Mouse (Mus musculus) natural killer cell, adult 2 months (primary cell): ENCODE data around the gene Tnip2.

Experiments
- DNase-seq, 2 experiments: peaks; one replicate each; pipeline ENCODE4 v3.0.0; 2022; ENCODE audit warnings: low spot score in 2 of 2

Tnip2 gene

GRCm38 (mm10) chr5:34523958-34524485 lies 10.2 kb upstream of the Tnip2 start:
- DNase-seq, result peak in 1 of 2 experiments; percentile 37

DNA sequence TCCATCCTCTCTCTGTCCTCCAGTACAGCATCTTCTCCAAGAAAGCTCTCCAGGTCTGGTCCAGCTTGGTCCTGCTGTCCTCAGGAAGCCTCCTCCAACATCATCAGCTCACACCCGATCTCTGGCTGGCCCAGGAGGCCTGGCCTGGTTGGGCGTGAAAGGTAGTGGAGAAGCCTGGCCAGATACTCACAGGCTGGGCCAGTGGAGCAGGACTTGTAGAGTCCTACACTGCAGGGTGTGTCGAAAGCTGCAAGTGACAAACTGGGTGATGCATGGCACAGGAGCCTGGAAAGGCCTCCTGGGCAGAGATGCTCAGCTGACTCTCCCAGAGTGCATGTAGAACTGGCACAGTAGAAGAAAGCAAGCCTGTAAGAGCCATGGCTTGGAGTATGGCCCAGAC lies 7.5 kb upstream of the Tnip2 start:
- DNase-seq, result no peak

DNA sequence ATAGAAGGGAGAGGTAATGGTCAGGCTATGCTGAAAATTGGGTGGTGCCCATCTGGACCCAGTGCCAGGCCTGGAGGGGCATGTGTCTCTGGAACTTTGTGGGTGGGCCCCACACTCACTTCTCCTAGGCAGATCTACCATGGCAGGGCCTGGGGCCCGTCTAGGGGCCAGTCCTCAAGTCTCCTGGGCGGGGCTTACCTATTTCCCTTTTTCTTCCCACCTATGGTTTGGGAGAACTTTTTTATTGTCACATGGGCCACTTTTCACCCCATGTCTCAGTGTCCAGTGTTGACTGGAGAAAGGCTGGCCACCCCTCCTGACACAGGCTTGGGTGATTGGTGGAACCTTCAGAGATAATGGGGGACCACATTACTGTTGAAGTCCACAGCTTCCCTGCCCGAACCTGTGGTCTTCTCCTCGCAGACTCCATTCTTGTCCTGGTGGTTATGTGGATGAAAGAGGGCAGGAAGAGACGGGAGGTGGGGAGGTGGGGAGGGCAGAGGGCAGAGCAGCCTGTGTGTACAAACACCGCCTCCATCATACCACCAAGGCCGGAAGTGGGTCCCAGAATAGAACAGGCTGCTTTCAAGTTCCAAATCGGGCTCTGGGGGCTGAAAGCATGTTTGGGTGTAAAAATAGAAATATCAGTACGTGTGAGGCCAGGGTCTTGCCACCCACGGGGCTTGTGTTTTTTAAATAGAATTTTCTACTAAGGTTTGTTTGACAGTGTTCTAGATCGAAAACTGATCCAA lies 6.8 kb upstream of the Tnip2 start:
- DNase-seq, result peak; percentile 51 to 63

DNA sequence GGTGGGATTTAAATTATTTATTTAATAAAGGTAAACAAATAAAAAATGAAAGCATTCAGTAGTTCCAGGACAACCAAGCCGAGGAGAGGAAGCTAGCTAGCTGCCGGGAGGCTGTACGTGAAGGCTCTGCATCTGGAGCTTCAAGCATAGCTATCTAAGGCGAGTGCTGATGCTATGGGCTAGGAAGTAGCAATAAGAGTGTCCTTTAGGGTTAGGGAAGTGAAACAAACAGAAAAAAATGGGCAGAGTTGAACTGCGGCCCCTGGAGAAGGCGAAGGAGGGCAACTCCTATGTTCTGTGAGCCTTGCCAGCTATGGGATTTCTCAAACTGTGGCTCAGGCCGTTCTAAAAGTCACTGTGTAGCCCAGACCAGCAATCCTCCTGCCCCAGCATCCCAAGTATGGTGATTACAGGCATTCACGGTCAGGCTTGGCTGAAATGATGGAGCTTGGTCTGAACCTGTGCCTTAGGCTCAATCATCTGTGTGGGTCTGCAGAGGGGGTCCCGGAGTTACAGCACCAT lies 5.7 kb upstream of the Tnip2 start:
- no peak for DNase-seq

DNA sequence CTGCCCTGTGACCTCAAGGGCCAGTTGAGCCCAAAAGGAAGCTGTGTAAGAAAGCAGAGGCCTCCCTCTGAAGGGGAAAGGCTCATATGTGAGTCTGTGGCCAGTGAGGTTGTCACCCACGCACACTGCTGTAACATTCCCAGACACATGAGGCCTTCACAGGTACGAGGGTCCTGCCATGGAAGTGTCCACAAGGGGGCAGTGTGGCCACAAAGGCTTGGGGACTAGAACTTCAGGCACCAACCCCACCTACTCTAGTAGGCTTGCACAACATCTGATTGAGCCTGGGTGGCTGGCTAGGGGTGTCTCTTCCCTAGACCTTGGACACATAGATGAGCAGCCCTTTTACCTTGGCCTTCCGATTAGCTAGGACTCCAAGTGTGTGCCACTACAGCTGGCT lies 4.1 kb upstream of the Tnip2 start:
- peak; percentile 82 to 86 for DNase-seq

DNA sequence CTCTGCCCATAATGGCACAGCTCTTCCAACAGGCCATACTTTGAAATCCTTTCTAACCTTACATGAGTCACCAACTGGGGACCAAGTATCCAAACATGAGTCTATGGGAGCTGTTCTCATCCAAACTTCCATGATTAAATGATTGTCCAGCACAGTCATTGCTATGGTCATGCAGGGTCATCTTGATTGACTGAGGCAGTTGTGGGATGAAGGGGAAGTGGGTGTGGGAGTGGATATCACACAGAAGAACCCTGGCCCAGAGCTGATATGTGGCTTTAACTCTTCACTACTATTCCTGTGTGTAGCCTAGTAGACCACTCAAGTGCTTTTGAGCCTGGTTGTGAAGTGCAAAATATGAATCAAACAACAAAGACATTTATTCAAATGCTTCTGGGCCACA lies 1.3 kb upstream of the Tnip2 start:
- DNase-seq, result no peak

DNA sequence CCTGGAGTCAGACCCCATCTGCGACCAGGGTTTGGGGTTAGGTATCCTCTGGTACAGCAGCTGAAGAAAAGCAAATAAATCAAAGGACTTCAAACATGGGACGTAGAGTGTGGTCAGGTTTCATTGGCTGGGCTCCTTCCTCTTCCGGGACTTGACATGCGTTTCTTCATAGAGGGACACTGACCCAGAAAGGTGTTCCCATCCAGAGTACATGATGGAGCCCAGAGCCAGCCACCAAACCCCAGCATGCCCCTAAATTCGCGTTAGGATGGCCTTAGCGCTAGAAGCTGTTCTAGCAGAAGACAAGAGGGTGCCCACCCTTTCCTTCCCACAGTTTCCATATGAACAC lies 401 bp upstream of the Tnip2 start:
- no peak for DNase-seq

- DNase-seq, result no peak
Observed at GRCm38 (mm10) chr5:34512486-34512885, 1.3 kb downstream of the Tnip2 start.

GRCm38 (mm10) chr5:34502821-34503220 lies 11.0 kb downstream of the Tnip2 start:
- no peak for DNase-seq

GRCm38 (mm10) chr5:34502411-34502810 lies 11.4 kb downstream of the Tnip2 start:
- DNase-seq, result no peak

DNA sequence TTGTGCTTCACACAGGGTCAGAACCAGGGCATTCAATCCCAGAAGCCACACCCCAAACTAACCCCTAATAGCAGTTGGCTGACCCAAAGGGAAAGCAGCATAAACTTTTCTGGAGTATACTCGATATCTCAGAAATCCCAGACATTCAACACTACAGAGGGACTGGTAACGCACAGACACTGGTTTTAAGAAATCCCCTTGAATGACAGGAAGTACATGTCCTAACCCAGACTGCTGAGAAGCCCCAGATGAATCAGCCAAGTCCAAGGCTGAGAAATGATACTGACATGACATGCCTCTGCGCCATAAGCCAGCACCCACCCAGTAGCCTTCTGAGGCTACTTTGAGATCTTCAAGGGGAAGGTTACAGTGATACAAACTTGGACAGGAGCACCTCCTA lies 12.2 kb downstream of the Tnip2 start:
- no peak for DNase-seq

DNA sequence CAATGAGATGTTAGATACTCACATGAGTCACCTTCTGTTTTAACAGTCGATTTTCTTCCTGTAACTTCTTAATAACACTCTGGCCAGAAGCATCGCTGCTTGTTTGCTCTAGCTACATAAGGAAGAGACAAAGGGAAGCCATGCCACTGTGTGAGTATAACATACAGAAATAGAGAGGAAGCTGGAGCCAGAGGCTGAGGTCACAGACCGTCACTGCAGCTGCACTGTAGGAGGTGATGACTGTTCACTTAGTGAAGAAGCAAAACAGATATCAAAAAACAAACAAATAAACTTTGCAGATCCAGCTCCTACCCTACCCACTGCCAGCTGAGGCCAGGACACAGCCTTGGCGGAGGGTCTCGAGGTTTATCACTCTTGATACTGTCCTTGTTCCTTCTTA lies 12.9 kb downstream of the Tnip2 start:
- DNase-seq, result no peak

DNA sequence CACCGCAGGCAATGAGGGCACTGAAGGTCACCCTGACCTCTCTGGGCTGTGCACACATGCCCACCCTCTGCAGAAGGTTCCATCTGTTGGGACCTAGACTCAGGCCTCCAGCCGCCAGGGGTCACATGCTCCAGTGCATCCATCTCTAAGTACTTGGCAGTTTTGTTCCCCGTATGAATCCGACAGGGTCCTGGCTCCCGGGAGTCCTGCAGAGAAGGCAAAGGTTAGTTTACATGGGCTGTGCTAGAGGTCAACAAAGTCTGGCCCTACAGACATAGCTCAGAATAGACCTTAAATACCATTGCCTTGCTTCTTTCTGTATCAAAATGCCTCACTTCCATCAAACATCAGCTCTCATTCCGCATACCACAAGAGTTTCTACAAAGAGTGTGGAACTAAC lies 17.0 kb downstream of the Tnip2 start:
- DNase-seq, result no peak

GRCm38 (mm10) chr5:34489418-34489787 lies 24.4 kb downstream of the Tnip2 start:
- DNase-seq, result no peak

GRCm38 (mm10) chr5:34488741-34489417 lies 24.9 kb downstream of the Tnip2 start:
- no peak for DNase-seq

GRCm38 (mm10) chr5:34487320-34488090 lies 26.3 kb downstream of the Tnip2 start:
- no peak for DNase-seq

DNA sequence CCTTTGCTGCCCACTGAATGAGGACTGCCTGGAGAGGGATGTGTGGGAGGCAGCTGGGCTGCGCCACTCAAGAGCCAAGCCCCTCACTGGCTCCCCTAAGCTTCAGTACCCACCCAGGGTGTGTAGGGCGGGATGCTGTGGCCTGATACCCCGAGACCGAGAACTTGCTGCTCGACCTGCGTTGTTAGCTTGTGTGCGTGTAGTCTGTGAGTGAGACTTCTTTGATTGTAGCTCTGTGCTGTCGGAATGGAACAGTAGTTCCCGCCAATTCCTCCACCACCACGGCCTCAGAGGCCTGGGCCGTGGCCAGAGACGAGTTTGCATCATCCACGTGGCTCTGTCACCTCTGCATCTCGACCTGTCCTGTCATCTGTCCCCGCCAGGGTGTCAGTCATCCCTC lies 28.1 kb downstream of the Tnip2 start:
- DNase-seq, result no peak

DNA sequence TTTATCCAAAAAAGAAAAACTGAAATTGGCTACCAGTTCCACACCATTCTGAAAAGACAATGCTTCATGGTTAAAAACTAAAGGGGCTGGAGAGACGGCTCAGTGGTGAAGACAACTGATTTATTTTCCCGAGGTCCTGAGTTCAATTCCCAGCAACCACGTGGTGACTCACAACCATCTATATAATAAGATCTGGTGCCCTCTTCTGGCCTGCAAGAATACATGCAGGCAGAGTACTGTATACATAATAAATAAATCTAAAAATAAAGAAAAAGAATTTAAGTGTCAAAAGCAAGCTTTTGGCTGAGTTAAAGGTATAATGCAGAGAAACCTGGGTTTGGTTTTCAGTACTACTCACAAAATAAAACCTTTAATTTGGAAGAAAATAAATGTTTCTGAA lies 32.9 kb downstream of the Tnip2 start:
- DNase-seq, result no peak

DNA sequence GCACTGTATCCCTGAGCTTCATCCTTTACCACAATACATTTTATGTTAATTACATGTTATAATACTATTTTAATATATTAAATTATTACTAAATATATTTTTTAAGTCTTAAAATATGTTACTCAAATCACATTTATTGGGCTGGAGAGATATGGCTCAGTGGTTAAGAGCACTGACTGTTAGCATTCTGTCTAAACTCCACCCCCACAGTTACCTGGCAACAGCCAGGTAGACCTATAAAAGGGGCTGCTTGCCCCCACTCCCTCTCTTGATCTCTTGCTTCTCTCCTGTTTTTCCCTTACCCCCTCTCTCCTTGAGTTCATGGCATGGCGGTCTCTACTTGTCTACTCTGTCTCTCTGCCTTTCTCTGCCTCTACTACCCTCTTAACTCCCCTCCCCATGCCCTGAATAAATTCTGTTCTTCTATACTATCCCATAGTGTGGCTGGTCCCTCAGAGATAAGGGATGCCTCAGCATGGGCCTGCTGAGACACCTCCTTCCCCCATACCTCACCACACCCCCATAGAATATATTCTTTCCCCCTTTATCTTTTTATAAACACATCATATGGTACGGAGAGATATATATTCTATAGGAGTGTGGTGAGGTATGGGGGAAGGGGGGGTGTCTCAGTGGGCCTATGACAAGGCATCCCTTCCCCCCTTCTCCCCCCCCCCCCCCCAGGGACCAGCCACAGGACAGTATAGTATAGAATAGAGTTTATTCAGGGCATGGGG lies 45.6 kb downstream of the Tnip2 start:
- no peak for DNase-seq

GRCm38 (mm10) chr5:34466648-34467047 lies 47.1 kb downstream of the Tnip2 start:
- no peak for DNase-seq

GRCm38 (mm10) chr5:34466079-34466478 lies 47.7 kb downstream of the Tnip2 start:
- DNase-seq, result no peak

DNA sequence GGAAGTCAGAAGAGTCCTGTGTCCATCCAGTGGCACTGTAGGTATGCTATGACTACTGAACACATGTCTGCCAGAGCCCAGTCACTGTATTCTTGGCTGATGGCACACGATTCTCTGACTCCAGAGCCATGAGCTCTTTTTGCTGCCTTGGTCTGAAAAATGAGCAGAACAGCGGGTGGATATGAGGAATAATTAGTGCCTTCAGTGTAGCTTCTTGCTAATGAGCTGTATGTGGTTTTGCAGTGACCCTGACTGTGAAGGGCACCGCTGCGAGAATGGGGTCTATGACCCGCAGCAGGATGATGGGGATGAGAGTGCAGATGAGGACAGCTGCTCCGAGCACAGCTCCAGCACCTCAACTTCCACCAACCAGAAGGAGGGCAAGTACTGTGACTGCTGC lies 52.0 kb downstream of the Tnip2 start:
- DNase-seq, result no peak
